Mouse (Mus musculus) cortical plate, adult 2 months (tissue): ENCODE results near the gene Epha8. TPM values are rescaled to one million over a fixed set of nuclear protein-coding genes. Genes with fewer than 3 reads are reported as not detected.

ENCODE experiments used
- H3K27ac ChIP-seq: fragments of 200-500 bp; 2 replicates; pipeline ENCODE4 v1.5.1; 2012; ENCODE audit warnings: low read length, control low read depth, inconsistent platforms; ENCODE audit not compliant: insufficient read depth
- H3K4me1 ChIP-seq: fragments of 200-500 bp; 2 replicates; pipeline ENCODE4 v1.6.1; 2011; ENCODE audit warnings: low read length; ENCODE audit not compliant: control insufficient read depth, insufficient read depth
- H3K4me3 ChIP-seq: fragments of 200-500 bp; 2 replicates; pipeline ENCODE4 v1.5.1; 2011; ENCODE audit warnings: mild to moderate bottlenecking, low read length, control low read depth; ENCODE audit not compliant: insufficient read depth
- CTCF ChIP-seq: fragments of 200-500 bp; IDR thresholded peaks from 2 replicates; pipeline ENCODE4 v1.5.1; 2011; ENCODE audit warnings: mild to moderate bottlenecking, control low read depth, low read length; ENCODE audit not compliant: insufficient read depth; ENCODE audit errors: extremely low read depth
- POLR2A ChIP-seq: fragments of 200-500 bp; IDR thresholded peaks from 2 replicates; pipeline ENCODE4 v1.6.1; 2011; ENCODE audit warnings: mild to moderate bottlenecking, low read length, control low read depth; ENCODE audit not compliant: insufficient read depth; ENCODE audit errors: extremely low read depth
- polyA plus RNA-seq: library from polyadenylated mRNA; depleted of rRNA; stranded (reverse); fragments of >200 nt; gene quantifications from 2 replicates; pipeline ENCODE4 v1.2.3, GENCODE M21; 2012

Epha8 gene
- polyA plus RNA-seq, 1 experiment, result 12.3 TPM

- TF ChIP-seq POLR2A, result no peak
- TF ChIP-seq CTCF, result no peak
- no peaks in the 10 kb centered on the region for H3K4me1 ChIP-seq
- H3K27ac ChIP-seq, result no peak overlapping the region
- H3K4me3 ChIP-seq, result no peak overlapping the region
Measured at GRCm38 (mm10) chr4:136934746-136935613, 21.6 kb downstream of the Epha8 start.

GRCm38 (mm10) chr4:136930474-136930873 is 26.1 kb downstream of the Epha8 start:
- no peak overlapping the region for H3K27ac ChIP-seq
- no peak overlapping the region for H3K4me3 ChIP-seq
- no peaks in the 10 kb centered on the region for H3K4me1 ChIP-seq
- no peak for TF ChIP-seq POLR2A
- TF ChIP-seq CTCF, result no peak

- H3K4me1 ChIP-seq, result no peaks in the 10 kb centered on the region
- no peak overlapping the region for H3K4me3 ChIP-seq
- no peak overlapping the region for H3K27ac ChIP-seq
- TF ChIP-seq POLR2A (no peak), CTCF (peak; percentile 50)
Measured at GRCm38 (mm10) chr4:136928928-136929327, 27.7 kb downstream of the Epha8 start.

GRCm38 (mm10) chr4:136925804-136926203 is 30.8 kb downstream of the Epha8 start:
- H3K4me3 ChIP-seq, result no peak overlapping the region
- TF ChIP-seq CTCF (no peak), POLR2A (no peak)
- no peaks in the 10 kb centered on the region for H3K4me1 ChIP-seq
- no peak overlapping the region for H3K27ac ChIP-seq

- no peak for TF ChIP-seq CTCF
- TF ChIP-seq POLR2A, result no peak
- Histone ChIP-seq H3K4me1 (no peaks in the 10 kb centered on the region), H3K27ac (no peak overlapping the region), H3K4me3 (no peak overlapping the region)
Measured at GRCm38 (mm10) chr4:136924529-136924928, 32.1 kb downstream of the Epha8 start.

GRCm38 (mm10) chr4:136919526-136919925 is 37.1 kb downstream of the Epha8 start:
- no peak for TF ChIP-seq CTCF
- no peak for TF ChIP-seq POLR2A
- no peak overlapping the region for H3K4me3 ChIP-seq
- H3K27ac ChIP-seq, result no peak overlapping the region
- no peaks in the 10 kb centered on the region for H3K4me1 ChIP-seq

- Histone ChIP-seq H3K4me1 (no peaks in the 10 kb centered on the region), H3K4me3 (no peak overlapping the region), H3K27ac (no peak overlapping the region)
- TF ChIP-seq CTCF, result no peak
- no peak for TF ChIP-seq POLR2A
Measured at GRCm38 (mm10) chr4:136918834-136919233, 37.8 kb downstream of the Epha8 start.

GRCm38 (mm10) chr4:136917165-136917524 is 39.5 kb downstream of the Epha8 start:
- Histone ChIP-seq H3K27ac (no peak overlapping the region), H3K4me3 (no peak overlapping the region), H3K4me1 (no peaks in the 10 kb centered on the region)
- TF ChIP-seq POLR2A, result no peak
- TF ChIP-seq CTCF, result no peak

GRCm38 (mm10) chr4:136916359-136917164 is 40.1 kb downstream of the Epha8 start:
- H3K27ac ChIP-seq, result no peak overlapping the region
- H3K4me3 ChIP-seq, result no peak overlapping the region
- no peaks in the 10 kb centered on the region for H3K4me1 ChIP-seq
- TF ChIP-seq CTCF (no peak), POLR2A (no peak)

GRCm38 (mm10) chr4:136912841-136913240 is 43.8 kb downstream of the Epha8 start:
- Histone ChIP-seq H3K4me3 (no peak overlapping the region), H3K27ac (no peak overlapping the region), H3K4me1 (no peaks in the 10 kb centered on the region)
- no peak for TF ChIP-seq CTCF
- no peak for TF ChIP-seq POLR2A
